13 mouse cellular contexts compared by ENCODE assay signal in genomic region chr10:126625466-126625865, GRCm38 (mm10).
DNase-seq lines count a peak whose midpoint lies in the region; ATAC-seq and TF ChIP-seq lines count a peak whose summit lies in the region.
"Had no signal": no experiment of that assay in that cellular context is flagged by ENCODE, and none has a peak within 500 bp of the region (broad histone marks: within the 10 kb centered on the region; RNA-seq: fewer than 3 reads in every experiment).

No protein-coding gene starts in this region.

- no peak overlapping the region for H3K27ac ChIP-seq in liver, adult 2 months (replicated peaks; ENCODE audit: insufficient read depth, low read depth, low read length)
- no peak overlapping the region for H3K27ac ChIP-seq in liver, embryonic 11.5 days (ENCODE audit: low read depth, low read length)
- H3K27ac ChIP-seq in limb, embryonic 14.5 days (replicated peaks; ENCODE audit: low read depth, low read length): no peak overlapping the region
- H3K27ac ChIP-seq in midbrain, embryonic 15.5 days: no peak overlapping the region
- H3K27ac ChIP-seq: heart, embryonic 15.5 days; midbrain, embryonic 13.5 days had no signal

- 0 out of 2 replicates have a peak, but pooled peaks cover 2% of the 10 kb centered on the region for H3K9me3 ChIP-seq in liver, embryonic 11.5 days (ENCODE audit: control insufficient read depth, low read length)
- H3K9me3 ChIP-seq in limb, embryonic 14.5 days (ENCODE audit: control insufficient read depth, low read length): no peaks in the 10 kb centered on the region
- H3K9me3 ChIP-seq in midbrain, embryonic 15.5 days: no peaks in the 10 kb centered on the region
- H3K9me3 ChIP-seq: heart, embryonic 15.5 days; midbrain, embryonic 13.5 days had no signal

- no peak overlapping the region for H3K9ac ChIP-seq in liver, adult 2 months (ENCODE audit: low read depth, low read length)
- no peak overlapping the region for H3K9ac ChIP-seq in liver, embryonic 11.5 days (ENCODE audit: low read depth, low read length)
- no peak overlapping the region for H3K9ac ChIP-seq in limb, embryonic 14.5 days (ENCODE audit: low read depth, low read length, severe bottlenecking)
- H3K9ac ChIP-seq in midbrain, embryonic 15.5 days: no peak overlapping the region
- H3K9ac ChIP-seq: heart, embryonic 15.5 days; midbrain, embryonic 13.5 days had no signal

- no peak overlapping the region for H3K4me2 ChIP-seq in liver, embryonic 11.5 days
- H3K4me2 ChIP-seq in limb, embryonic 14.5 days (replicated peaks; ENCODE audit: low read depth, low read length, severe bottlenecking): no peak overlapping the region
- H3K4me2 ChIP-seq in midbrain, embryonic 15.5 days: no peak overlapping the region
- H3K4me2 ChIP-seq: heart, embryonic 15.5 days; midbrain, embryonic 13.5 days had no signal

- no peaks in the 10 kb centered on the region for H3K27me3 ChIP-seq in liver, adult 2 months (ENCODE audit: control insufficient read depth, insufficient read depth, low read length)
- no peaks in the 10 kb centered on the region for H3K27me3 ChIP-seq in liver, embryonic 11.5 days (replicated peaks; ENCODE audit: control insufficient read depth, insufficient read depth, low read length)
- no peaks in the 10 kb centered on the region for H3K27me3 ChIP-seq in limb, embryonic 14.5 days (ENCODE audit: control insufficient read depth, insufficient read depth, low read length)
- no peaks in the 10 kb centered on the region for H3K27me3 ChIP-seq in midbrain, embryonic 15.5 days (replicated peaks)
- H3K27me3 ChIP-seq: heart, embryonic 15.5 days; midbrain, embryonic 13.5 days had no signal

- no peak for TF ChIP-seq CTCF in liver, adult 2 months (IDR thresholded peaks at IDR 0.05; ENCODE audit: low read depth, low read length)

- no peaks in the 10 kb centered on the region for H3K36me3 ChIP-seq in liver, adult 2 months (ENCODE audit: control insufficient read depth, insufficient read depth, low read length)
- H3K36me3 ChIP-seq in liver, embryonic 11.5 days (ENCODE audit: control insufficient read depth, insufficient read depth, low read length): no peaks in the 10 kb centered on the region
- H3K36me3 ChIP-seq in limb, embryonic 14.5 days (ENCODE audit: control insufficient read depth, insufficient read depth, low read length): no peaks in the 10 kb centered on the region
- H3K36me3 ChIP-seq in midbrain, embryonic 15.5 days (replicated peaks): no peaks in the 10 kb centered on the region
- H3K36me3 ChIP-seq: heart, embryonic 15.5 days; midbrain, embryonic 13.5 days had no signal

- no peaks in the 10 kb centered on the region for H3K4me1 ChIP-seq in liver, adult 2 months (ENCODE audit: control insufficient read depth, insufficient read depth, low read length)
- no peaks in the 10 kb centered on the region for H3K4me1 ChIP-seq in liver, embryonic 11.5 days (replicated peaks; ENCODE audit: control insufficient read depth, insufficient read depth, low read length)
- H3K4me1 ChIP-seq in limb, embryonic 14.5 days (ENCODE audit: control insufficient read depth, insufficient read depth, low read length): no peaks in the 10 kb centered on the region
- peaks cover 10% of the 10 kb centered on the region for H3K4me1 ChIP-seq in midbrain, embryonic 15.5 days
- H3K4me1 ChIP-seq: heart, embryonic 15.5 days had no signal

- 61% methylated on average over 7 of the region's 7 CpGs for WGBS in liver, adult 2 months
- 52% methylated on average over 7 of the region's 7 CpGs for WGBS in liver, embryonic 11.5 days
- WGBS in limb, embryonic 14.5 days: 52% methylated on average over 7 of the region's 7 CpGs
- WGBS in midbrain, embryonic 15.5 days: 61% methylated on average over 7 of the region's 7 CpGs

- no peak overlapping the region for H3K4me3 ChIP-seq in liver, adult 2 months (ENCODE audit: insufficient read depth, low read depth, low read length)
- H3K4me3 ChIP-seq in liver, embryonic 11.5 days (ENCODE audit: low read depth, low read length): no peak overlapping the region
- H3K4me3 ChIP-seq in limb, embryonic 14.5 days (replicated peaks; ENCODE audit: low read length): no peak overlapping the region
- no peak overlapping the region for H3K4me3 ChIP-seq in midbrain, embryonic 15.5 days
- H3K4me3 ChIP-seq: heart, embryonic 15.5 days; midbrain, embryonic 13.5 days had no signal

- DNase-seq in liver, adult 2 months (ENCODE audit: extremely low read depth, low read depth, low spot score): peak; percentile 2
- DNase-seq in liver, embryonic 11.5 days (ENCODE audit: low spot score): no peak
- peak; percentile 16 for DNase-seq in Muller cell, postnatal 12 days (ENCODE audit: inconsistent ontology term)
- DNase-seq in adrenal gland, postnatal 25 days: peak; percentile 16
- DNase-seq in limb, embryonic 14.5 days (ENCODE audit: low spot score): peak; percentile 85
- no peak for DNase-seq in cerebellum, adult 9-11 months
- DNase-seq: cerebellum, postnatal 10 days; right cerebral cortex, postnatal 4 days; thymus, postnatal 14 days had no signal

- ATAC-seq in liver, embryonic 11.5 days (replicated peaks; ENCODE audit: low FRiP score): no peak
- ATAC-seq in limb, embryonic 14.5 days (ENCODE audit: low FRiP score, low read depth): no peak
- no peak for ATAC-seq in midbrain, embryonic 15.5 days (replicated peaks)
- ATAC-seq: forebrain, embryonic 16.5 days; midbrain, embryonic 13.5 days had no signal

- no peaks in the 10 kb centered on the region for H3K79me2 ChIP-seq in liver, adult 2 months (ENCODE audit: control insufficient read depth, insufficient read depth, low read length)

- no peak for TF ChIP-seq POLR2A in liver, adult 2 months (IDR thresholded peaks at IDR 0.05; ENCODE audit: extremely low read depth, insufficient read depth, low read length)
- TF ChIP-seq POLR2A in limb, embryonic 14.5 days (IDR thresholded peaks at IDR 0.05; ENCODE audit: borderline replicate concordance, extremely low read depth, insufficient read depth, insufficient read length): no peak

Comparison
In these comparisons a context has a peak if more than half of its experiments do, and no peak if none do; other contexts are left out.
1. DNase-seq: peak in liver, adult 2 months (single experiment), Muller cell, postnatal 12 days (single experiment), adrenal gland, postnatal 25 days (single experiment) and limb, embryonic 14.5 days (single experiment); none in liver, embryonic 11.5 days (single experiment) and cerebellum, adult 9-11 months (single experiment).